ENCODE assay signal across 8 mouse cellular contexts in genomic region chr6:113471297-113471936, GRCm38 (mm10). TPM values are rescaled to one million over a fixed set of nuclear protein-coding genes. Genes with fewer than 3 reads are reported as not detected.
DNase-seq lines count a peak whose midpoint lies in the region; ATAC-seq and TF ChIP-seq lines count a peak whose summit lies in the region.

Il17rc (plus strand) TSS chr6:113471427.

- peak; percentile 65 for DNase-seq in R1 (ENCODE audit: low read depth, low spot score)
- peak; percentile 64 for DNase-seq in gastrocnemius, postnatal 10 days
- no peak for DNase-seq in liver, embryonic 11.5 days (ENCODE audit: low spot score)
- DNase-seq in c-Kit-positive CD71-positive TER-119-positive erythroid progenitor cells, embryonic 14.5 days (ENCODE audit: low spot score): no peak
- no peak for DNase-seq in right cerebral cortex, adult 2 months (ENCODE audit: low spot score in 2 of 2)

- H3ac ChIP-seq in C2C12 (ENCODE audit: control insufficient read depth, insufficient read length, low read depth): peak within 1 kb of the TSS; percentile 59

- peak within 1 kb of the TSS; percentile 39 for H3K4me3 ChIP-seq in C2C12 (ENCODE audit: insufficient read depth, poor library complexity, severe bottlenecking)
- no peak within 1 kb of the TSS; the same call in 1 of the 2 replicates for H3K4me3 ChIP-seq in hindbrain, embryonic 16.5 days (ENCODE audit: low read length)
- peak within 1 kb of the TSS; percentile 18; the same call in 1 of the 2 replicates for H3K4me3 ChIP-seq in liver, embryonic 11.5 days (ENCODE audit: low read depth, low read length)
- H3K4me3 ChIP-seq in stomach, embryonic 15.5 days (replicated peaks): peak within 1 kb of the TSS; percentile 32

- TF ChIP-seq CTCF in C2C12 (IDR thresholded peaks at IDR 0.05; ENCODE audit: control insufficient read depth, insufficient read depth, insufficient read length): no peak

- H3K4me2 ChIP-seq in hindbrain, embryonic 16.5 days (ENCODE audit: low read length): peak within 1 kb of the TSS; percentile 28; the same call in 1 of the 2 replicates
- H3K4me2 ChIP-seq in liver, embryonic 11.5 days: peak within 1 kb of the TSS; percentile 39
- peak within 1 kb of the TSS; percentile 64 for H3K4me2 ChIP-seq in stomach, embryonic 15.5 days

- 18% methylated on average over 12 of the region's 12 CpGs for WGBS in hindbrain, embryonic 16.5 days
- WGBS in liver, embryonic 11.5 days: 37% methylated on average over 12 of the region's 12 CpGs
- 22% methylated on average over 12 of the region's 12 CpGs for WGBS in stomach, embryonic 15.5 days

- H3K79me3 ChIP-seq in C2C12 (ENCODE audit: low read depth): peaks cover 1% of the 10 kb centered on the region

- no peaks in the 10 kb centered on the region for H3K27me3 ChIP-seq in C2C12 (ENCODE audit: control insufficient read depth, insufficient read depth, insufficient read length)
- peaks cover 16% of the 10 kb centered on the region for H3K27me3 ChIP-seq in hindbrain, embryonic 16.5 days (replicated peaks; ENCODE audit: control insufficient read depth, insufficient read depth, low read length)
- peaks cover 28% of the 10 kb centered on the region for H3K27me3 ChIP-seq in liver, embryonic 11.5 days (replicated peaks; ENCODE audit: control insufficient read depth, insufficient read depth, low read length)
- H3K27me3 ChIP-seq in stomach, embryonic 15.5 days (replicated peaks): peaks cover 5% of the 10 kb centered on the region; the same call in 1 of the 2 replicates

- H3K79me2 ChIP-seq in C2C12 (ENCODE audit: control insufficient read depth, insufficient read depth): no peaks in the 10 kb centered on the region

- H3K9ac ChIP-seq in hindbrain, embryonic 16.5 days (ENCODE audit: low read depth, low read length): peak within 1 kb of the TSS; percentile 45
- peak within 1 kb of the TSS; percentile 6; the same call in 1 of the 2 replicates for H3K9ac ChIP-seq in liver, embryonic 11.5 days (ENCODE audit: low read depth, low read length)
- peak within 1 kb of the TSS; percentile 45; the same call in 1 of the 2 replicates for H3K9ac ChIP-seq in stomach, embryonic 15.5 days

- no peaks in the 10 kb centered on the region for H3K36me3 ChIP-seq in C2C12 (ENCODE audit: control insufficient read depth, insufficient read depth)
- H3K36me3 ChIP-seq in hindbrain, embryonic 16.5 days (ENCODE audit: control insufficient read depth, insufficient read depth, low read length): no peaks in the 10 kb centered on the region
- H3K36me3 ChIP-seq in liver, embryonic 11.5 days (ENCODE audit: control insufficient read depth, insufficient read depth, low read length): no peaks in the 10 kb centered on the region
- H3K36me3 ChIP-seq in stomach, embryonic 15.5 days: no peaks in the 10 kb centered on the region

- ATAC-seq in hindbrain, embryonic 16.5 days: 0 out of 2 replicates have a peak, but pooled peaks have one; percentile 17
- ATAC-seq in liver, embryonic 11.5 days (replicated peaks; ENCODE audit: low FRiP score): 0 out of 2 replicates have a peak, but pooled peaks have one; percentile 9
- peak; percentile 70 for ATAC-seq in stomach, embryonic 15.5 days (ENCODE audit: insufficient read depth, low FRiP score, low read depth)

- H3K9me3 ChIP-seq in hindbrain, embryonic 16.5 days (ENCODE audit: control insufficient read depth, low read length): no peaks in the 10 kb centered on the region
- no peaks in the 10 kb centered on the region for H3K9me3 ChIP-seq in liver, embryonic 11.5 days (ENCODE audit: control insufficient read depth, low read length)
- H3K9me3 ChIP-seq in stomach, embryonic 15.5 days: no peaks in the 10 kb centered on the region

- H3K4me1 ChIP-seq in hindbrain, embryonic 16.5 days (ENCODE audit: control insufficient read depth, insufficient read depth, low read depth, low read length): peaks cover 9% of the 10 kb centered on the region; the same call in 1 of the 2 replicates
- peaks cover 11% of the 10 kb centered on the region for H3K4me1 ChIP-seq in liver, embryonic 11.5 days (replicated peaks; ENCODE audit: control insufficient read depth, insufficient read depth, low read length)
- peaks cover 23% of the 10 kb centered on the region for H3K4me1 ChIP-seq in stomach, embryonic 15.5 days

- no peak within 1 kb of the TSS for H3K27ac ChIP-seq in hindbrain, embryonic 16.5 days (ENCODE audit: low read depth, low read length)
- no peak within 1 kb of the TSS for H3K27ac ChIP-seq in liver, embryonic 11.5 days (ENCODE audit: low read depth, low read length)
- peak within 1 kb of the TSS; percentile 66 for H3K27ac ChIP-seq in stomach, embryonic 15.5 days

TF ChIP-seq in C2C12, 6 proteins besides CTCF, POLR2A, EP300 and RAD21:
- TF ChIP-seq MYOD1 (IDR thresholded peaks at IDR 0.05; ENCODE audit: control insufficient read depth, insufficient read length, low read depth): no peak
- no peak for TF ChIP-seq FOSL1 (IDR thresholded peaks at IDR 0.05; ENCODE audit: insufficient read depth, low read length, poor library complexity, severe bottlenecking)
- TF ChIP-seq USF1 (IDR thresholded peaks at IDR 0.05; ENCODE audit: low read depth): no peak
- no peak for TF ChIP-seq CEBPB (IDR thresholded peaks at IDR 0.05; ENCODE audit: low read depth)
- TF ChIP-seq MAX (IDR thresholded peaks at IDR 0.05): no peak
- no peak for TF ChIP-seq MYOG (IDR thresholded peaks at IDR 0.05; ENCODE audit: control insufficient read depth, extremely low read depth, insufficient read length)
TF ChIP-seq in C2C12: peak in this region for 0.

RNA-seq across cellular contexts. Expression of gene Il17rc, which starts in this region (rescaled TPM):
- 36.2 TPM for polyA plus RNA-seq in C2C12 (2012; fragmentation: generic; extraction: Trizol)
- total RNA-seq in gastrocnemius, postnatal 10 days (2021): 1 to 10 TPM; 5.9 to 9.1 TPM
- polyA plus RNA-seq in hindbrain, embryonic 16.5 days (2015; fragmentation: Nextera tagmentation; extraction: Ambion mirVana): 4.4 and 5.9 TPM in 2 replicates
- 4.6 and 5.3 TPM in 2 replicates for polyA plus RNA-seq in liver, embryonic 11.5 days (2014; fragmentation: Nextera tagmentation; extraction: Ambion mirVana)
- 26.4 and 26.7 TPM in 2 replicates for polyA plus RNA-seq in stomach, embryonic 15.5 days (2015; fragmentation: Nextera tagmentation; extraction: Ambion mirVana)

Comparison
In these comparisons a context has a peak if more than half of its experiments do, and no peak if none do; other contexts are left out.
1. DNase-seq: peak in R1 (single experiment) and gastrocnemius, postnatal 10 days (single experiment); none in liver, embryonic 11.5 days (single experiment), c-Kit-positive CD71-positive TER-119-positive erythroid progenitor cells, embryonic 14.5 days (single experiment) and right cerebral cortex, adult 2 months (0 of 2).
2. ATAC-seq: peak in every context shown above with its lines; median percentile 70 in stomach, embryonic 15.5 days; 17 in hindbrain, embryonic 16.5 days; 9 in liver, embryonic 11.5 days.
3. Peak in every context shown above with its lines, with median percentiles within 50 percentile points of each other: H3K4me2 ChIP-seq and H3K9ac ChIP-seq.